Mouse (Mus musculus): ENCODE results near the gene Il4ra. TPM values are rescaled to one million over a fixed set of nuclear protein-coding genes. Genes with fewer than 3 reads are reported as not detected.

Il4ra gene
- total RNA-seq, 2 experiments from 2014 or later: 5.0 to 6.3 TPM

- intact Hi-C loops (cut with DNase I): no loop called here
- DNase-seq: no peak
Measured at GRCm38 (mm10) chr7:125597516-125598347, 45.8 kb downstream of the Il4ra start.

GRCm38 (mm10) chr7:125599373-125599973 is 47.6 kb downstream of the Il4ra start:
- intact Hi-C loops (cut with DNase I): no loop called here

GRCm38 (mm10) chr7:125600136-125600535 is 48.2 kb downstream of the Il4ra start:
- intact Hi-C loops (cut with DNase I): no loop called here
- no peak for DNase-seq

More at GRCm38 (mm10) chr7:125599373-125599973, 47.6 kb downstream of the Il4ra start:
- no peak for DNase-seq

GRCm38 (mm10) chr7:125600612-125601279 is 48.8 kb downstream of the Il4ra start:
- intact Hi-C loops (cut with DNase I): no loop called here

GRCm38 (mm10) chr7:125601280-125601670 is 49.4 kb downstream of the Il4ra start:
- intact Hi-C loops (cut with DNase I): no loop called here
- no peak for DNase-seq

More at GRCm38 (mm10) chr7:125600612-125601279, 48.8 kb downstream of the Il4ra start:
- no peak for DNase-seq

GRCm38 (mm10) chr7:125601821-125602448 is 50.0 kb downstream of the Il4ra start:
- intact Hi-C loops (cut with DNase I): no loop called here
- DNase-seq: no peak

- intact Hi-C loops (cut with DNase I): no loop called here
- no peak for DNase-seq
Measured at GRCm38 (mm10) chr7:125603185-125603631, 51.3 kb downstream of the Il4ra start, which contains the start of gene Il21r. Il21r (plus strand) TSS chr7:125603429.

GRCm38 (mm10) chr7:125604362-125605319 is 52.7 kb downstream of the Il4ra start:
- intact Hi-C loops (cut with DNase I): no loop called here
- DNase-seq: no peak

- intact Hi-C loops (cut with DNase I): no loop called here
- no peak for DNase-seq
Measured at GRCm38 (mm10) chr7:125605725-125606139, 53.8 kb downstream of the Il4ra start.

GRCm38 (mm10) chr7:125606265-125607164 is 54.6 kb downstream of the Il4ra start:
- intact Hi-C loops (cut with DNase I): no loop called here
- no peak for DNase-seq

GRCm38 (mm10) chr7:125607384-125608182 is 55.7 kb downstream of the Il4ra start:
- intact Hi-C loops (cut with DNase I): no loop called here
- no peak for DNase-seq

- intact Hi-C loops (cut with DNase I): no loop called here
- no peak for DNase-seq
Measured at GRCm38 (mm10) chr7:125608183-125608688, 56.3 kb downstream of the Il4ra start.

GRCm38 (mm10) chr7:125613579-125613978 is 61.7 kb downstream of the Il4ra start:
- intact Hi-C loops (cut with DNase I): no loop called here
- no peak for DNase-seq

GRCm38 (mm10) chr7:125615453-125615852 is 63.5 kb downstream of the Il4ra start:
- intact Hi-C loops (cut with DNase I): no loop called here
- no peak for DNase-seq

- DNase-seq: no peak
- intact Hi-C loops (cut with DNase I): no loop called here
Measured at GRCm38 (mm10) chr7:125618016-125618415, 66.1 kb downstream of the Il4ra start.

- intact Hi-C loops (cut with DNase I): no loop called here
- no peak for DNase-seq
Measured at GRCm38 (mm10) chr7:125620077-125620476, 68.2 kb downstream of the Il4ra start.

Data from left cerebral cortex, postnatal 4 days (tissue).